In genomic region chr2:84956274-84956673, GRCm38 (mm10) we compare ENCODE assay signal across 8 mouse cellular contexts. TPM values are rescaled to one million over a fixed set of nuclear protein-coding genes. Genes with fewer than 3 reads are reported as not detected.
A peak's percentile ranks its signal among the peaks of the same experiment; 100 is the strongest.
DNase-seq lines count a peak whose midpoint lies in the region; ATAC-seq and TF ChIP-seq lines count a peak whose summit lies in the region.
"Had no signal": no experiment of that assay in that cellular context is flagged by ENCODE, and none has a peak within 500 bp of the region (broad histone marks: within the 10 kb centered on the region; RNA-seq: fewer than 3 reads in every experiment).

No protein-coding gene starts in this region.

- H3K4me3 ChIP-seq in ES-E14 (ENCODE audit: insufficient read depth in 1 of 2, low read depth in 1 of 2, low read length in 2 of 2, poor library complexity in 1 of 2, severe bottlenecking in 1 of 2), result no peak overlapping the region
- H3K4me3 ChIP-seq in heart, postnatal 0 days (ENCODE audit: low read depth, low read length), result no peak overlapping the region
- no peak overlapping the region for H3K4me3 ChIP-seq in layer of hippocampus, adult 2 months
- H3K4me3 ChIP-seq in lung, embryonic 15.5 days, result no peak overlapping the region
- H3K4me3 ChIP-seq: heart, embryonic 15.5 days had no signal

- peak; percentile 41 for DNase-seq in CD4-positive helper T cell, adult 2 months (ENCODE audit: low read depth, low spot score)
- peak; percentile 27 for DNase-seq in ES-E14 (ENCODE audit: low read depth, low spot score)
- DNase-seq in cerebellum, postnatal 10 days, result peak; percentile 58 to 61
- DNase-seq in heart, postnatal 0 days (ENCODE audit: low spot score), result peak; percentile 47
- DNase-seq in layer of hippocampus, adult 2 months (ENCODE audit: low spot score in 2 of 2), result peak; percentile 38 to 67
- peak; percentile 51 to 53 for DNase-seq in right cerebral cortex, adult 2 months (ENCODE audit: low spot score in 2 of 2)

- no peaks in the 10 kb centered on the region for H3K9me3 ChIP-seq in ES-E14 (ENCODE audit: control insufficient read depth, insufficient read depth, low read depth, low read length)
- no peaks in the 10 kb centered on the region for H3K9me3 ChIP-seq in heart, postnatal 0 days (replicated peaks; ENCODE audit: control insufficient read depth, low read length)
- H3K9me3 ChIP-seq in lung, embryonic 15.5 days, result no peaks in the 10 kb centered on the region
- H3K9me3 ChIP-seq: heart, embryonic 15.5 days had no signal

- H3K27ac ChIP-seq in ES-E14 (ENCODE audit: insufficient read depth, low read depth, low read length, poor library complexity, severe bottlenecking), result no peak overlapping the region
- no peak overlapping the region for H3K27ac ChIP-seq in heart, postnatal 0 days (ENCODE audit: low read depth)
- H3K27ac ChIP-seq in layer of hippocampus, adult 2 months, result no peak overlapping the region
- H3K27ac ChIP-seq in lung, embryonic 15.5 days, result no peak overlapping the region
- H3K27ac ChIP-seq: heart, embryonic 15.5 days had no signal

- 49% methylated on average over 5 of the region's 5 CpGs for WGBS in heart, postnatal 0 days
- WGBS in lung, embryonic 15.5 days, result 59% methylated on average over 5 of the region's 5 CpGs

- no peaks in the 10 kb centered on the region; the same call in 1 of the 2 replicates for H3K36me3 ChIP-seq in ES-E14 (ENCODE audit: control insufficient read depth, insufficient read depth, low read length, poor library complexity, severe bottlenecking)
- peaks cover 64% of the 10 kb centered on the region for H3K36me3 ChIP-seq in heart, postnatal 0 days (replicated peaks; ENCODE audit: control insufficient read depth, insufficient read depth, low read length)
- peaks cover 69% of the 10 kb centered on the region for H3K36me3 ChIP-seq in lung, embryonic 15.5 days

- no peaks in the 10 kb centered on the region for H3K27me3 ChIP-seq in heart, postnatal 0 days (ENCODE audit: control insufficient read depth, insufficient read depth, low read length)
- H3K27me3 ChIP-seq in lung, embryonic 15.5 days, result no peaks in the 10 kb centered on the region
- H3K27me3 ChIP-seq: heart, embryonic 15.5 days had no signal

- no peaks in the 10 kb centered on the region for H3K4me1 ChIP-seq in ES-E14 (ENCODE audit: control insufficient read depth in 2 of 2, insufficient read depth in 2 of 2, low read length in 2 of 2, poor library complexity in 1 of 2)
- 0 out of 2 replicates have a peak, but pooled peaks cover 4% of the 10 kb centered on the region for H3K4me1 ChIP-seq in heart, postnatal 0 days (ENCODE audit: control insufficient read depth, insufficient read depth)
- H3K4me1 ChIP-seq in lung, embryonic 15.5 days, result no peaks in the 10 kb centered on the region
- H3K4me1 ChIP-seq: heart, embryonic 15.5 days had no signal

- H3K4me2 ChIP-seq in heart, postnatal 0 days (ENCODE audit: low read depth, low read length), result no peak overlapping the region
- H3K4me2 ChIP-seq in lung, embryonic 15.5 days, result no peak overlapping the region
- H3K4me2 ChIP-seq: heart, embryonic 15.5 days had no signal

- TF ChIP-seq EP300 in heart, postnatal 0 days (IDR thresholded peaks at IDR 0.05; ENCODE audit: low read depth), result no peak

- no peak overlapping the region for H3K9ac ChIP-seq in ES-E14 (ENCODE audit: insufficient read depth, low read depth, low read length, poor library complexity, severe bottlenecking)
- no peak overlapping the region for H3K9ac ChIP-seq in heart, postnatal 0 days (replicated peaks; ENCODE audit: low read depth, low read length)
- no peak overlapping the region for H3K9ac ChIP-seq in lung, embryonic 15.5 days
- H3K9ac ChIP-seq: heart, embryonic 15.5 days had no signal

- 0 out of 2 replicates have a peak, but pooled peaks have one; percentile 47 for ATAC-seq in heart, postnatal 0 days (ENCODE audit: insufficient read depth, low read depth)
- ATAC-seq in lung, embryonic 15.5 days (ENCODE audit: borderline replicate concordance, extremely low read depth, low FRiP score, low TSS enrichment), result 0 out of 2 replicates have a peak, but pooled peaks have one; percentile 39

- in situ Hi-C loops in ES-E14 (cut with MboI; ENCODE audit: low sequenced_read_pairs in 2 of 2, unreplicated experiment in 2 of 2), result no loop called here

- TF ChIP-seq CTCF in heart, postnatal 0 days (IDR thresholded peaks at IDR 0.05; ENCODE audit: low read depth), result peak; percentile 75
- TF ChIP-seq CTCF in layer of hippocampus, adult 2 months (conservative IDR thresholded peaks at IDR 0.05), result peak; percentile 98

TF ChIP-seq in ES-E14, 5 proteins besides CTCF, POLR2A, EP300 and RAD21:
- TF ChIP-seq ZC3H11A (IDR thresholded peaks at IDR 0.05; ENCODE audit: borderline replicate concordance, low read depth, low read length), result no peak
- no peak for TF ChIP-seq HCFC1 (IDR thresholded peaks at IDR 0.05; ENCODE audit: borderline replicate concordance, insufficient read depth, low read length)
- no peak for TF ChIP-seq ZNF384 (IDR thresholded peaks at IDR 0.05; ENCODE audit: low read depth, low read length)
- TF ChIP-seq CHD2 (IDR thresholded peaks at IDR 0.05; ENCODE audit: low read depth, low read length), result no peak
- no peak for TF ChIP-seq MAFK (IDR thresholded peaks at IDR 0.05; ENCODE audit: insufficient read depth, low read depth, low read length)

RNA-seq across cellular contexts. Expression of gene Slc43a3, which starts 19.9 kb away (rescaled TPM):
- 12.9 and 13.8 TPM in 2 replicates for total RNA-seq in ES-E14 (2012; rRNA removed)
- 101 and 140 TPM in 2 replicates for total RNA-seq in heart, postnatal 0 days (2014; rRNA removed; ENCODE audit: low replicate concordance)
- polyA plus RNA-seq in heart, postnatal 0 days (2015; fragmentation: Nextera tagmentation; extraction: Ambion mirVana), result 43.0 and 43.5 TPM in 2 replicates
- total RNA-seq in layer of hippocampus, adult 2 months (2021), result under 1 TPM; 0.61 to 0.84 TPM
- 78.5 and 89.7 TPM in 2 replicates for polyA plus RNA-seq in lung, embryonic 15.5 days (2015; fragmentation: Nextera tagmentation; extraction: Ambion mirVana)

RNA-seq across cellular contexts. Expression of gene Prg2, which starts 24.0 kb away (rescaled TPM):
- total RNA-seq in ES-E14 (2012; rRNA removed), result not detected in 2 replicates
- not detected in 2 replicates for total RNA-seq in heart, postnatal 0 days (2014; rRNA removed; ENCODE audit: low replicate concordance)
- not detected in 2 replicates for polyA plus RNA-seq in heart, postnatal 0 days (2015; fragmentation: Nextera tagmentation; extraction: Ambion mirVana)
- total RNA-seq in layer of hippocampus, adult 2 months (2021), result not detected
- 0.20 and 0.24 TPM in 2 replicates for polyA plus RNA-seq in lung, embryonic 15.5 days (2015; fragmentation: Nextera tagmentation; extraction: Ambion mirVana)

RNA-seq across cellular contexts. Expression of gene Prg3, which starts 31.7 kb away (rescaled TPM):
- total RNA-seq in ES-E14 (2012; rRNA removed), result not detected in 2 replicates
- total RNA-seq in heart, postnatal 0 days (2014; rRNA removed; ENCODE audit: low replicate concordance), result not detected in 2 replicates
- not detected in 2 replicates for polyA plus RNA-seq in heart, postnatal 0 days (2015; fragmentation: Nextera tagmentation; extraction: Ambion mirVana)
- not detected for total RNA-seq in layer of hippocampus, adult 2 months (2021)
- not detected in 2 replicates for polyA plus RNA-seq in lung, embryonic 15.5 days (2015; fragmentation: Nextera tagmentation; extraction: Ambion mirVana)
- polyA plus RNA-seq: heart, embryonic 15.5 days had no signal
